Mouse (Mus musculus) lung, postnatal 0 days (tissue): ENCODE results near the gene Il2.

Source experiments
- CTCF ChIP-seq: IDR thresholded peaks from 2 replicates; pipeline ENCODE4 v1.5.1; 2016; ENCODE audit warnings: antibody characterized with exemption, mild to moderate bottlenecking
- EP300 ChIP-seq: IDR thresholded peaks from 2 replicates; pipeline ENCODE4 v1.6.1; 2016; ENCODE audit warnings: antibody characterized with exemption, mild to moderate bottlenecking, control low read depth

DNA sequence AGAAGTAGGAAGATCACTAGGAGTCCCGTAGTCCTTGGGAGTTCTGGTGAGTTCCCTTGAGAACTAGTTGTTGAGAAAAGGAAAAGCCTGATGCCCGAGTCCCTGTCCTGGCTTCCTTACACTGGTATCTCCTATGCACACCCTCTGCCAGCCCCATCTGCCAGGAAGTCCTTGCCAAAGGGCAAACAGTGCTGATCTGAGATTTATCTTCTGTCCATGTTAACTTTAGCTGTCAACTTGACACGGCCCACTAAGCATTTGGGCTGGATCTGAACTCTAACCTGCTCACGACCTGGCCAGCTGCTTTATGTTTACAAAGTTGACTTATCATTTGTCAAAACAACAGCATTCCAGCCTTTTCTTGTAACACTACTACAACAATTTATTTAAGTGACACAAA lies 11.5 kb upstream of the Il2 start:
- TF ChIP-seq CTCF (no peak), EP300 (no peak)
